Mouse (Mus musculus): ENCODE measurements around the gene Hist1h3f. TPM values are rescaled to one million over a fixed set of nuclear protein-coding genes. Genes with fewer than 3 reads are reported as not detected.

Hist1h3f gene
- total and polyA plus RNA-seq, 3 experiments = 0.94 to 5.5 (median 5.1) TPM

GRCm38 (mm10) chr13:23506351-23506750 is 37.5 kb upstream of the Hist1h3f start:
- Histone ChIP-seq H3K36me3 (ENCODE audit: control insufficient read depth, insufficient read depth, low read length) (no peaks in the 10 kb centered on the region), H3K4me3 (no peak overlapping the region), H3K9ac (ENCODE audit: low read depth, low read length) (no peak overlapping the region), H3K27ac (no peak overlapping the region), H3K4me1 (ENCODE audit: control insufficient read depth, insufficient read depth, low read length) (no peaks in the 10 kb centered on the region), H3K79me2 (replicated peaks; ENCODE audit: control insufficient read depth, insufficient read depth, low read length) (no peaks in the 10 kb centered on the region), H3K27me3 (ENCODE audit: control insufficient read depth, insufficient read depth, low read length) (no peaks in the 10 kb centered on the region)
- peak; percentile 21 to 43 for DNase-seq
- WGBS = 51% methylated on average over 13 of the region's 13 CpGs
- intact Hi-C loops (cut with DNase I) = loop anchor here (5.0 kb wide), 1 partner anchor 39 kb away; the partner anchor contains the start of gene Btn1a1
- no peak for TF ChIP-seq POLR2A (IDR thresholded peaks at IDR 0.05; ENCODE audit: insufficient read depth, low read depth, low read length)
- TF ChIP-seq CTCF (IDR thresholded peaks at IDR 0.05) = no peak
- no peak for TF ChIP-seq EP300 (IDR thresholded peaks at IDR 0.05; ENCODE audit: insufficient read depth, low read depth, low read length)

DNA sequence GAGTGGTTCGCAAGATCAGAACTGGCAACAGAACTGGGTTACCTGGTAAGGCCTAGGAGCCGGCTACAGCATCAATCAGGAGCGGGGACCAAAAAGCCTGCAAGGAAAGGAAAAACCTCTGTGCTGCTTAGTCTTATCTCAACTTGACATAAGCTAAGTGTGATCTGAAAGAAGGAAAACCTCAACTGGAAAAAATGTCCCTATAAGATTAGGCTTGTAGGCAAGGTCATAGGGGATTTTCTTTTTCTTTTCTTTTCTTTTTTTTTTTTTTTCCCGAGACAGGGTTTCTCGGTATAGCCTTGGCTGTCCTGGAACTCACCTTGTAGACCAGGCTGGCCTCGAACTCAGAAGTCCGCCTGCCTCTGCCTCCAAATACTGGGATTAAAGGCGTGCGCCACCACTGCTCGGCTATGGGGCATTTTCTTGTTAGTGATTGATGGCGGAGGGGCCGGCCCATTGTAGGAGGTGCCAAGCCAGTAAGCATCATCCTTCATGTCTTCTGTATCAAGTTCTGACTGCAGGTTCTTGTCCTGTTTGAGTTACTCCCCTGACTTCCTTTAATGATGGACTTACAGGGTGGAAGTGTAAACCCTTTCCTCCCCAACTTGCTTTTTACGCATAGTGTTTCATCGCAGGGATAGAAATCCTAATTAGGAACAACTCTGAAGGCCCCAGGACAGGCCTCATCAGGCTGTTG is 36.9 kb upstream of the Hist1h3f start:
- Histone ChIP-seq H3K27ac (no peak overlapping the region), H3K4me1 (ENCODE audit: control insufficient read depth, insufficient read depth, low read length) (no peaks in the 10 kb centered on the region), H3K79me2 (replicated peaks; ENCODE audit: control insufficient read depth, insufficient read depth, low read length) (no peaks in the 10 kb centered on the region), H3K36me3 (ENCODE audit: control insufficient read depth, insufficient read depth, low read length) (no peaks in the 10 kb centered on the region), H3K4me3 (no peak overlapping the region), H3K27me3 (ENCODE audit: control insufficient read depth, insufficient read depth, low read length) (no peaks in the 10 kb centered on the region), H3K9ac (ENCODE audit: low read depth, low read length) (no peak overlapping the region)
- intact Hi-C loops (cut with DNase I) = loop anchor here (5.0 kb wide), 1 partner anchor 40 kb away; the partner anchor contains the start of gene Btn1a1
- TF ChIP-seq CTCF (IDR thresholded peaks at IDR 0.05) (no peak), POLR2A (IDR thresholded peaks at IDR 0.05; ENCODE audit: insufficient read depth, low read depth, low read length) (no peak), EP300 (IDR thresholded peaks at IDR 0.05; ENCODE audit: insufficient read depth, low read depth, low read length) (no peak)
- 59% methylated on average over 14 of the region's 14 CpGs for WGBS
- DNase-seq = no peak

DNA sequence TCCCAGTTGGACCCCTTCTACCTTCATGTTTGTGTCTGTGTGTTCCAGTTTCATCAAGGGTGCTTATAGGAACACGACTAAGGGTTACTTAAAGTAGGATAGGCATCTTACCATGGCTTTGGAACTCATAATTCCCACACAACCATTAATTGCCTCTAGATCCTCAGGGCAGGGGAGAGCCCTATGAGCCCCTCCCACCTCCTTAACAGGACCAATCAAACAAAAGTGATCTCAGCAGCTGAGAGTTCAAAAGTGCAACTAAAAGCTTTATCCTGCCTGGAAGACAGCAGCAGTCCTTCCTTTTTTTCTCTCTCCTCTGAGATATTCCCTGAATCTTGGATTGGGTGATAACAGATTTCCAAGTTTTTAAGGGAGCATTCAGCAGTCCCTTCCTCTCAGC is 33.7 kb upstream of the Hist1h3f start:
- no peak overlapping the region for H3K4me3 ChIP-seq
- H3K36me3 ChIP-seq (ENCODE audit: control insufficient read depth, insufficient read depth, low read length) = no peaks in the 10 kb centered on the region
- no peak overlapping the region for H3K27ac ChIP-seq
- no peaks in the 10 kb centered on the region for H3K4me1 ChIP-seq (ENCODE audit: control insufficient read depth, insufficient read depth, low read length)
- H3K79me2 ChIP-seq (replicated peaks; ENCODE audit: control insufficient read depth, insufficient read depth, low read length) = no peaks in the 10 kb centered on the region
- TF ChIP-seq CTCF (IDR thresholded peaks at IDR 0.05) (no peak), EP300 (IDR thresholded peaks at IDR 0.05; ENCODE audit: insufficient read depth, low read depth, low read length) (no peak), POLR2A (IDR thresholded peaks at IDR 0.05; ENCODE audit: insufficient read depth, low read depth, low read length) (no peak)
- H3K9ac ChIP-seq (ENCODE audit: low read depth, low read length) = no peak overlapping the region
- WGBS = 28% methylated on average over 1 of the region's 1 CpGs
- DNase-seq = no peak
- intact Hi-C loops (cut with DNase I) = no loop called here
- no peaks in the 10 kb centered on the region for H3K27me3 ChIP-seq (ENCODE audit: control insufficient read depth, insufficient read depth, low read length)

- Histone ChIP-seq H3K36me3 (ENCODE audit: control insufficient read depth, insufficient read depth, low read length) (no peaks in the 10 kb centered on the region), H3K4me1 (ENCODE audit: control insufficient read depth, insufficient read depth, low read length) (no peaks in the 10 kb centered on the region), H3K27ac (no peak overlapping the region), H3K4me3 (no peak overlapping the region), H3K27me3 (ENCODE audit: control insufficient read depth, insufficient read depth, low read length) (no peaks in the 10 kb centered on the region), H3K79me2 (replicated peaks; ENCODE audit: control insufficient read depth, insufficient read depth, low read length) (no peaks in the 10 kb centered on the region), H3K9ac (ENCODE audit: low read depth, low read length) (no peak overlapping the region)
- intact Hi-C loops (cut with DNase I) = no loop called here
- WGBS = 81% methylated on average over 1 of the region's 1 CpGs
- no peak for DNase-seq
- TF ChIP-seq POLR2A (IDR thresholded peaks at IDR 0.05; ENCODE audit: insufficient read depth, low read depth, low read length) (no peak), EP300 (IDR thresholded peaks at IDR 0.05; ENCODE audit: insufficient read depth, low read depth, low read length) (no peak), CTCF (IDR thresholded peaks at IDR 0.05) (no peak)
These were observed 30.3 kb upstream of the Hist1h3f start for GRCm38 (mm10) chr13:23513517-23513916.

DNA sequence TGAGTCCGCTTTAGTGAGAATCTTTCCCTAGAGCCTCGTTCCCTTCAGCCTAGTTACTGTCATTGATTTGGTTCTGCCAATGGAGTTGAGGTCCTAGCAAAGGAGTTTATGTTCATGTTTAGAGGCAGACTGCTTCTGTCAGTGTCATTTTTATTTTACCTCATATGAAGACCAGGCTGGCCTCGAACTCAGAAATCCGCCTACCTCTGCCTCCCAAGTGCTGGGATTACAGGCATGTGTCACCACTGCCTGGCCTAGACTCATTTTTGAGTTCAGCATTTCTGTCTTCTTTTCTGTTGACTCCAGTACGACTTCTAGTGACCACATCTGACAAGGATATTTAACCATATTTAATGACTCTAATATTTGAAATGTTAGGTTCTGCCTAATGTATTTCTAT is 28.6 kb upstream of the Hist1h3f start:
- 84% methylated on average over 5 of the region's 5 CpGs for WGBS
- TF ChIP-seq POLR2A (IDR thresholded peaks at IDR 0.05; ENCODE audit: insufficient read depth, low read depth, low read length) (no peak), CTCF (IDR thresholded peaks at IDR 0.05) (no peak), EP300 (IDR thresholded peaks at IDR 0.05; ENCODE audit: insufficient read depth, low read depth, low read length) (no peak)
- Histone ChIP-seq H3K4me1 (ENCODE audit: control insufficient read depth, insufficient read depth, low read length) (no peaks in the 10 kb centered on the region; the same call in 1 of the 2 replicates), H3K36me3 (ENCODE audit: control insufficient read depth, insufficient read depth, low read length) (no peaks in the 10 kb centered on the region), H3K9ac (ENCODE audit: low read depth, low read length) (no peak overlapping the region), H3K79me2 (replicated peaks; ENCODE audit: control insufficient read depth, insufficient read depth, low read length) (no peaks in the 10 kb centered on the region), H3K27me3 (ENCODE audit: control insufficient read depth, insufficient read depth, low read length) (no peaks in the 10 kb centered on the region), H3K27ac (no peak overlapping the region), H3K4me3 (no peak overlapping the region)
- no peak for DNase-seq
- intact Hi-C loops (cut with DNase I) = loop anchor here (5.0 kb wide), 1 partner anchor 148 kb away; the partner anchor contains the start of gene Zfp322a
